Mouse (Mus musculus): ENCODE measurements around the gene Spata18. TPM values are rescaled to one million over a fixed set of nuclear protein-coding genes. Genes with fewer than 3 reads are reported as not detected.

The Spata18 gene
- polyA plus RNA-seq, 3 experiments from 2014 or later = not detected

DNA sequence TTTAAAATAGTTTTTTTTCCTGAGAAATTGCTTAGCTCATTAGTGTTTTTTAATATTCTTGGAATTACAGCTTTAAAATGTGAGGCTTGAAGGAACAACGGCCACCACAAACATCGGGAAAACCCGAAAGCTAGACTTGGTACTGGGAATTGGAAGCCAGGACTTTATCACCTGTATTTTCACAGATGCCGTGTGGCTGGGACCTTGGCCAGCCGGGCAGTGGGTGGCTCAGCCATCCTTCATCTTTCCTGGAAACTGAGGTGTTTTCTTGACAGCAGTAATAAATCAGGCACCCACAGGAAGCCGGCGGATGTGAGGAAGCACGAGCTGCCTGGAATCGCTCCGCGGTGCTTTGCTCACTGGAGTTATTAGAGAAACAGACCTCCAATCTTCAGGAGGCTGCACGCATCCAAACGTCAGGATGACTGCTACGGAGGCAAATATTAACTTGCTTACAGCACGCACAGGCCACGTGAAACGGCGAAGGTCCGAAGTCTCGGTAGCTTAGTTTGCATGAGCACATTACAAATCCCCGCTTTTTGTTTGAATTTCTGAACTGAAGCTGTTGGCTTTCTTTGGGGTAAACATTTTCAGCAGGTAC is 70.6 kb downstream of the Spata18 start:
- no peak for ATAC-seq

DNA sequence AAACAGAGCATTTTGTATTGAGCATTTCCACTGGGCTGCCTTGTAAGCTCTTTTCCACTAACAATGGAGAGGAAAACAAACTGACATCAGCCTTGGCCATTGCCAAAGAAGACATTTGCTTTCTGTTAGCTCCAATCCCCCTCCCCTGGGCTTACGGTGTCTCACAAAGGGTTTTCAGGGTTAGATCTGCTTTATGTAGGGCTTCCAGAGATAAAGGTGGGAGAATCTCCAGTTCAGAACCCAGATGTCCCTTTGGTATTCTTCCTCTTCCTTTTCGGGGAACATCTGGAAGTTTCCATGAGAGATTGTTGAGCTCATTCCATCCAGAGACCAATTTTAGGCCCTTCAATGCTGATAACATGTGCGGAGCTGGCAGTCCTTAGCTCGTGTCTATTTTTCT is 74.8 kb downstream of the Spata18 start:
- ATAC-seq = no peak

DNA sequence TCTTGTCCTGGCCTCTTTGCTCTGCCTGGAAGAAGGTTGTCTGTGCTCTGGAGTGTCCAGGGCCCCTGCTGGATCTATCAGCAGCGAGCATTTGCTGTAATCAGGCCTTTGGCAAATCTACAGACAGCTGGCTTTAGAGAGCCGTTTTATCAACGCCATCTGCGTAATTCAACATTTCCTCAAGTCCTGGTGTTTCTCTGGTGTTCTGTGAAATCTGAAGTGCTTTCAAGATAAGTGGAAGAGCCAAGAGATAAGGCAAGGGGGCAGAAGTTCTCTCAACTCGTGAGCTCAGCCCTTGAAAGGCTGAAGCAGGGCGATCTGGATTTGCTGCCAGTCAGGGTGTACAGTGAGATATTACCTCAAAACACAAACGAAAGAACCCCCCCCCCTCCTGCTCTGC is 77.5 kb downstream of the Spata18 start:
- no peak for ATAC-seq

Other genes with a start within 250 kb of the Spata18 start
- gene Cwh43, start 245.3 kb upstream of the Spata18 start, polyA plus RNA-seq (2017; shearing (Covaris generic)) = not detected
- gene Dcun1d4, start 170.4 kb upstream of the Spata18 start, polyA plus RNA-seq (2017; shearing (Covaris generic)) = 10 to 100 TPM; 13.4 to 16.6 (median 14.3) TPM
- 1 to 10 TPM in 1 of 3 experiments, under 1 TPM in 1, not detected in 1; 0.29 to 1.4 TPM for gene Lrrc66, start 18.9 kb upstream of the Spata18 start, polyA plus RNA-seq (2017; shearing (Covaris generic))
- 10 to 100 TPM; 11.6 to 12.5 (median 12.4) TPM for gene Sgcb, start 3.6 kb upstream of the Spata18 start, polyA plus RNA-seq (2017; shearing (Covaris generic))